Mouse (Mus musculus) layer of hippocampus, adult 11-12 months (tissue): ENCODE data around the gene Kdm4a.

ENCODE experiments used
- DNase-seq: peaks from one replicate; pipeline ENCODE4 v3.0.0; 2022; ENCODE audit warnings: low spot score

The Kdm4a gene

DNA sequence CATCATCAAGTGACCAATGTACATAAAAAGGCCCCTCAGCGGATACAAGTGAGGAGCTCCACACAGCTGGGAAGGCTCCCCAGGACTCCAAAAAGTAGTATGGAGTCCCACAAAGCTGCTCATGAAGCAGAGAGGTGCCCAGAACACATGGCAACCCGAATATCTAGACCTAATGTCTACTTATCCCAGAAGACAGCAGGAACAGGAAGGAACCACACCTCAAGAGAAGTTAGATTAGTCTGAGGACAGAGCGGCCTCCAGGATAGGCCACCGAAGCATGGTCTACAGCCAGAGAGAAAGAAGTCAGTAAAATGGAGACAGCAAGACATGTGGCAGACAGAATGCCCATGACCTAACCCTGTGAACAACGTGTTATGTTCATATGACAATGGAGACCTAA is 25.0 kb downstream of the Kdm4a start:
- no peak for DNase-seq

DNA sequence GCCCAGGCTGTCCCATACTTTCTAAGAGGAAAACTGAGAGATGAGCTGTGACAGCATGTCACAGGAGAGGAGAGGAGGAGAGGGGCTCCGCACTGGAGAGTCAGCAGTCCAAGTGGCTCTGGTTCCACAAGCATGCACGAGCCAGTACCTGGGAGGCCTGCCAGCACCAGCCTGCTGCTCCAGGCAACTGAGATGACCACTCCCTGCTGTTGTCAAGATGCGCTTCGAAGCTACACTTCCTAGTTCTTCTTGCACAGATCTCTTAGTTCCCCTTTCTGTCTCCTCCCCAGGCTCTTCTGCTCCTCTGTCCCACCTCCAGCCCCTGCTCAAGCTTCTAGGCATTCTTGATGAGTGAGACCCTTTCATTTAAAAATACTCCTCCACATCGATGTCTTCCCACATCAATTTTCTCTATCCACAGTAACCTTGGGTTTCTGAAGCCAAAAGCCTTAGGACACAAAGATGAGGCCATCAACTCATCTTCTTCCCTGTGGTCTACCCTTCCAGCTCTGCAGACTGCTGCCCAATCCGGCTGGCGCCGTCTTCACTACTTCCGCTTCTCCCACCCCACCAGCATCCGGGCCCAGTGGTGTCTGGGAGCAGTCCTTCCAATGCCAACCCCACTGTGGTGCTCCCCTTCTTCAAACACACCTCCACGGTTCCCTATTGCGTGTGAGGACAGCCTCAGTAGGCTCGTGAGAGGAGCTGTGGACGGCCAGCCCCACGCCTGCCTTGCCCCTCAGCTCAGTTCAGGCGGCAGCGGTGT is 27.6 kb downstream of the Kdm4a start:
- peak; percentile 72 for DNase-seq

DNA sequence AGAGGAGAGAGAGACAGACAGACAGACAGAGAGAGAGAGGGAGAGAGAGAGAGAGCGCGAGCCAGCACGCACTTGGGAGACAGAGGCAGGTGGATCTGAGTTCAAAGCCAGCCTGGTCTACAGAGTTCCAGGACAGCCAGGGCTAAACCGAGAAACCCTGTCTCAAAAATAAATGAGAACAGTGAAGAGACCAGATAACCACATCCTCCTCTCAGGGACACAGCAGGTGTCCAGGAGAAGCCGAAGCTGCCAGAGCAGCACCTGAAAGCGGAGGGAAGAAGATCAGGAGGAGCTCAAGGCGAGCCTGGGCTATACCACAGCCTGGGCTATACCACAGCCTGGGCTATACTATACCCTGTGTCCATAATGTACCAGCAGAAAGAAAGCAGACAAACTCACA is 29.0 kb downstream of the Kdm4a start:
- no peak for DNase-seq

DNA sequence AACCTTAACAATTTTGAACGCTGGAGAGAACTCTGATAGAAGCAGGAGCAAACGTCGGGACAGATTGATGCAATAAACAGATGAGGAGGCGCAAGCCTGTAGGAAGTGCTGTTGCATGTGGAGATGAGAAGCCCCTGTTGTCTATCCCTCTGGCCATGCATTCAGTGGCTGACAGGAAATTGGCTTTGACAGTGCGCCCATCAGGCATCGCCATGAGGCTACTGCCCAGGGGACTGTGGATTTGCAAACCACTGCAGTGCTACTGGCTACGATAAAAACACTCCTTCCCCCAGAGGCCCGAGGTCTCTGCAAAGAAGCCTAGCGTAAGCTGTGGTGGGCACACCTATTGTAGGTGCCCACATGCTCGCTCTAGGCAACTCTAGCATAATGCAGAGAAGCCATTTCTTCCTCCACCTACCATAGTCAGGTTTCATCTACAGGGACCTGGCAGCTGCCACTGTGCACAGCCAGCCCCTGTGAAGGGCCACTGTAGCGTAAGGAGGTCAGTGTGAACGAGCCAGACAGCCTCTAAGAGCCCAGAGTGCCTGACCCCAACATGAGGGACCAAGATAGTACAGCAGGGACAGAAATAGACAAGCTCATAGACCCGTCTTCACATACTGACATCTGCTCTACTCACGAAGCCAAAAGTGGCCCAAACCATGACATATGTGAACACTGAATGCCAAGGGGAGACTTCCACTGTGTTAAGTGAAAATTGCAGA is 29.7 kb downstream of the Kdm4a start:
- no peak for DNase-seq

DNA sequence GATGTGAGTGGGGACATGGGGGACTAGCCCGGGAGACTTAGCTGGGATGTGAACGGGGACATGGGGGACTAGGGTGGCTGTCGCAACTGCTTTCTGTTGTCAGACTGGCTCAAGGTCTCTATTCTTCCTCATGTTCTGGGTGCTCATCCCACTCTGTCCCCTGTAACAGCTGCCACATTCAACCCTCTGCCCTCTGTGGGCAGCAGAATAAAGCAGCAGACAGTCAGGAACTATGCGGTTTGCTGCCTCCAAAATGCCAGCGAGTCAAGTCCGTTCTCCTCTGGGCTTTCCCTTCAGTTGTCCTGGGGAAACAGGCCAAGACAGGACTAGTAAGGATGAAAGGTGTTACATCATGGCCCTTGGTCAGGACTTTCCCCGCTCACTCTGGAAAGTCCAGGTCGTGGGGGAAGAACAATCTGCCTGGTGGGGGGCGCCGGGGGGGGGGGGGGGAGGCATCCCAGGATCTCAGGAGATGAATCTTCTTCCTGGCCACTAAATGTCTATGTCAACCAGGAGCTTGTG is 30.7 kb downstream of the Kdm4a start:
- no peak for DNase-seq

DNA sequence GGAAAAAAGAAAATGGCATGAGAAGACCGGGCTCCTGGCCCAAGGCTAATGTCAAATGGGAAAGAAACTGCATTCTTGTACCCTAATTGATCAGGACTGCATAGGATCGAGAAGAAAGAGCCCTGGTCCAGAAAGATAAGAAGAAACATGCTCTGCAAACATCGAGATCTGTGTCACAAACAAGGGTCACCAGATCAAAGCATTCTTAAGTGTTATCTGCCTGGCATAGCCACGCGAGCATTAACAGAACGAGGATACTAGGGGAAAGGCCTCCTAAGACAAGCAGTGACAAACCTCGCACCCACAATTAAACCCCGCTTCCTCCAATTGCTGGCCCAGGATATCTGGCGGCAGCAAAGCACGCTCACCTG is 31.5 kb downstream of the Kdm4a start:
- no peak for DNase-seq

DNA sequence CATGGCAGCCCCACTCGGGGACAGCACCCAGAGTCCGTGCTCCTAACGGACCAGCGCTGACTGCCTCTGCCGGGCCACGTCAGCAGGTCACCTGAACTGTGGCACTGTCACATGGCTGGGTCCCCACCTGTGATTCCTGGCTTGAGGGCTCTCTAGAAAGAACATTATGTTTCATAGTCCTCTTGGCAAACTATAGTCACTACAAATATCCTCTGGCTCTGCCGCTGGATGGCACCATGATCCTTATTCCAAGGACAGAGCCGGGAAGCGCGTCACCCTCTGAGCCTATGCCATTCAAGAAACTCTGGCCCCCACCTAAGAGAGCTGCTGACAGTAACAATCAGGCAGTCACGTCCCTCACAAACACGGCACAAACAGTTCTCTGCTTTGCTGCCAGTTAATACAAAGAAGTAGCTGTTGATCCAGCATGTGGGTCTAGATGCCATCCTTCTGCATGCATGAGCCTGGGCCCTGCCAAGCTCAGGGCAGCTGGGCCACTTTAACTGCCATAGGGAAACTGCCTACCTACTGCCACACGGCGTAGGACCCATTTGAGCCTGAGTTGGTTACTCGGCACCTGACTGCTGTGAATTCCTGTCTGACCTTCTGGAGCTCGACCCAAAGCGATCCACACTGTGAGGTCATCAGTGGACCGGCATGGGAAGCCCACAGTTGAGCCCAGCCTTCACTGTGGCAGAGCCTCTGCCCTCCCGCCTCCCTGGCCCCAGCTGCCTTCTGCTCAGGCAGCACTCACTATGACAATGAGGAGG is 32.1 kb downstream of the Kdm4a start:
- peak; percentile 84 for DNase-seq

DNA sequence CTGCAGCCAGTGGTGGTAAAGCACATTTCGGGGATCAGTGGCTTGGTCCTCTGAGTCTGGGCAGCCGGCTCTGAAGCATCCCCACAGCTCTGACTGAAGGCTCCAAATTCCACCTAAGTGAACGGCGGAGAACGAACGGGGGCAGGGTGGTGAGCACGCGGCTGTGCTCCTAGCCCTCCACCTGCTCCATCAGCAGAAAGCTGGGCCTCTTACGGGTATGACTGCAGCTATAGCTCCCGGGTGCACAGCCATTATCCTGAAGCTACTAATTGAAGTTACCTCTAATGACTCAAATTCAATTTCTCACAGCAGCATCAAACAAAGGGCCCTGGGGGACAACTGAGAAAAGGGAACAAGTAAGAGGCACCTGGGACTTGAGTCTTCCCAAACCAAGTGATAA is 32.8 kb downstream of the Kdm4a start:
- DNase-seq = no peak

DNA sequence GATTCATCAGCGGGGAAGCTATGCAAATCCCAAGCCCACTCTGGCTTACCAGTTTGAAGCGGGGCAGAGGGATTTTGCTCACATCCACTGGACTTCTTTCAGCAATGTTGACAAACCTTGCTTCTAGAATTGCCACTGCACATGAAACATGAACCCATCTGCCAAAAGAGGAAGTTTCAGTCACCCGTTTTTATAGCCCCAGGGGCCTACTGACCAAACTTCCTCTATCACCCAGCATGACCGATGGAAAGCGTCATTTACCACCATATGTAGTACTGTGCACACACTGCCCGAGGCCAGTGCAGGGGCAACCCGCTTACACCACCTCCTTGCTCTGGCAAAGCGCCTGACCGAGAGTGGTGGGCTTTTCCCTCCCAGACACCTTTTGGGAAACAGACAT is 35.5 kb downstream of the Kdm4a start:
- DNase-seq = no peak

DNA sequence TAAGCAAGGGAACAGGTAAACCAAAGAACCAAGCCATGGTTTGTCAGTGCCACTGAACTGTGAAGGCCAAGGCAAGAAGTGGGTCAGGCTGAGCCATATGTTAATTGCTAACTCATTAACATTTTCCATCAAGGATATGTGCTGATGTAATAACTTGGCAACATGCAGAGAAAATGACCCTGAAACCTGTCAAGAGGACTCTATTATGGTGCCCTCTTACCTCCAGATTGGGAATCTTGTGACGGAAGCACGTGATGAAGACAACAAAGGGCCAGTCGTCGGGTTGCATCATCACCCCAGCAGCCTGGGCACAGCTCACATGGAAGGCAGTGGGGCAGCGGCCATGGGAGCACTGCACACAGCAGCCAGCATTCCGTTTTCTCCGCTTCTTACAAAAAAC is 36.2 kb downstream of the Kdm4a start:
- no peak for DNase-seq

DNA sequence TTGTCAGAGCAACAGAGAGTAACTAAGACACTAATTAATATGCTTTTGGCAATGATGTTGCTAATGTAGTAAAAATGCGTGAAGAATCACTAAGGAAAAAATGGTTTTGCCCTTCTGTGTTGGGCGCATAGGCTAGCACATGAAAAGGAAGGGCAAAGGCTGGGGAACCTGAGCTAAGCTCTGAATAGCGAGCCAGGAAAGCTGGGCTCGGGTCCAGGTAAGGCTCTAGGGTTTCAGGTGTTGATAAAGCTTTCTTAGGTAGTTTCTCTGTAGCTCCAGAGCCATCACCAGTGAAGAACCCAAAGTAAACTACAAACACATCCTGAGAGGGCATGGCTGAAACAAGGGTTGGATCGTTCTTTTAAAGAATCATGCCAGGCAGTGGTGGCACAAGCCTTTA is 38.3 kb downstream of the Kdm4a start:
- DNase-seq = no peak

DNA sequence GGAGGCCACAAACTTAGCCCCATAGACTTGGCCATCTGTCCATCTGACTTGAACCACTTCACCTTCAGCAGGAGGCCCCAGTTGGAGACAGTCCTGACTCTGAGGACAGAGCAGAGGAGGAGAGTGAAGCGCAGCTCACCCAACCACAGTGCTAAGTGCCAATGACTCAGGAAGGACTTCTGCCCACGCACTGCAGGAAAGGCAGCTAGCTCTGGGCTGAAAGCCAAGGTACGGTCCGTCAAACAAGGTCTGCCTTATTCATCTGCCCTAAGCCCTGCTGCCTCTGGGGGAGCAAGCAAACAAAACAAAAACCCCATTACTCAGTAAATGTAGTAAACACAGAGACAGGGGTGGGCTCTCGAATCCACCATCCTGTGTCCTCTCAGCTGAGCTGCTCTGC is 41.0 kb downstream of the Kdm4a start:
- peak; percentile 83 for DNase-seq

DNA sequence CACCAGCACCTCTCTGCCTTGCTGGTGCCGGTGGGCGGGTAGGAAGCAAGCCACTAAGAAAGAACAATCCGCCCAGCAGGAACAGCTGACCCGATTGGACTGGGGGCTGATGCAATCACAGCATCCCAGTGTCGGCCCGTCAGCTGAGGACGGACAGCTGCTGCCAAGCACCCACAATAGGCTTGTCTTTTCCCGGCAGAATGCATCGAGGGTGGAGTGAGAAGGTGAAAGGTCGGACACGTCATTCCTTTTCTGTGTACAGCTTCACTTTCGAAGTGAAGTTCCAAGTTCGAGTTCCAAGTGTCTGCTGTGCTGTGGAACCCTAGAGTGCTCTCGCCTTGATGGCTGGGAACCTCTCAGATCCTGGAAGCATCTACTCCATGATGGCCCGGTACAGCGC is 42.0 kb downstream of the Kdm4a start:
- DNase-seq = peak; percentile 68

DNA sequence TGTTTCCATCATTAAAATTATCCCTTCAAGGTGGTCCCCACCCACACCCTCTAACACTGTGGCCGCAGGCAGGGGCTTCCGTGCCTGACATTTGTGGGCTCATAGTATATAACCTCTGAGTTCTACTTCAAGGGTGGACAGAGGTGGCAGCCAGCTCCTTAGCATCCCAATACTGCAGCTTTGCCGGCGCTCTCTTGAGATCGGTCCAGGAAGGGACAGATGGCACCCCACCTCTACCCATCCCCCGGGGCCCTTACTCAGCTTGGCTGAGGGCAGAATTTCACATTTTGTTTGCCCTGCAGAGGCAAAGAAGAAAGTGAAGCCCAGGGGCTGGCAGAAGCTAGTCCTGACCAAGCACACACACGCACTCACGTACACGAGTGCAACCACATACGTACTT is 42.5 kb downstream of the Kdm4a start:
- DNase-seq = no peak

DNA sequence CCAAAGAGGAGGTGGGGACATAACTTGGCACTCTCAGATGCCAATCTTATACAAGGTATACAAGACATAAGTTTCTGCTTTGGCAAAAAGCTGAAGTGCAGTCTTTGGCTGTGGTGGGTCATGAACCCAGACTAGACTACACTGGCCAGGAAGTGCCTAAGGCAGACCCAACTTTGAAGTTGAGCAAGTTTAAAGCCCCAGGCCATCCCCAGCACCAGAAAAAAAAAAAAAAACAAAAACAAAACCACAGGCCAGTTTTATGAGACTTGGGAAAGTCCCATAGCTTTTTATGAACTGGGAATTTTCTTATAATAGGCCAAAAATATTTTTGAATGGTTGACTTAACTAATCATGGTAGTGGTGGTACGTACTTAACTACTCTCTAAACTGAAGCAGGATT is 44.4 kb downstream of the Kdm4a start:
- DNase-seq = no peak

DNA sequence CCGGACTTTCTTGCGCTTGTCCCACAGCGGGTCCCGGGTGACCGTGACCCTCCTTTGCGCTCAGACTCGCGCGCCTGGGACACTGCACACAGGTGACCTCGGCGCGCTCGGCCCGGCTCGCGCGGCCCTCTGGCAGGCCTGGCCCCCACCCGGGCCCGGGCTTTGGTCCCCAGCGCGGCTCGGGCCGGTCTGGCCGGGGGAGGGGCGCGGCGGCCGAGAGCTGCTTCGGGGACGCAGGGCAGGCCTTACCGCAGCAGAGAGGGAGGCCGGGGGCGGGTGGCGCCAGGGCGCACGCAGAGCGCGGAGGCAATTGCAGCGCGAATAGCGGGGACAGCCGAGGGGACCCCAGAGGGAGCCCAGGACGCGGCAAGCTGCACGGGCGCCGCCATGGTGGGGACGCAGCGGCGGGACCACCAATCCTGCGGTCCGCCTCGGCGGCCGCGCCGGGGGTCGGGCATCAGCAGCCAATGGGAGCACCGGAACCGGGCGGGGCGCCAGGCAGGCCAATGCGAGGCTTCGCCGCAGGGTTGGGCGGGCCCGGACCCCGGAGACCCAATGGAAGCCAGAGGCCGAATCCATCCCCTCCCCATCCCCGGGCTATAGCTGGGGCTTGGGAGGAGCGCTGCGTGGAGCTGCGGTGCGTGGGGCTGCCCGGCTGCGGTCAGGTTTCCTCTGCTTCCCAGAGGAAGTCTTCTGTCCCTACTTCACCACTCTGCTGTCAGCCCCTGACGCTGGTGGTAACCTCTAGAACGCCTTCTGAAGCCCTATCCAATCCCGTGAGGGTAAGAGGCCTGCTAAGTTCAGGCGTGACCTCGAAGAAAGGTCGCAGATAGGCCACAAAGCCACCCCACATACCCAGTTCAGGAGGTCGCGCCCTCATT is 45.1 kb downstream of the Kdm4a start, which contains the start of gene St3gal3:
TSS of gene St3gal3 (minus strand) at position 430 of the 881 bp plus-strand sequence.
- DNase-seq = peak; percentile 98

DNA sequence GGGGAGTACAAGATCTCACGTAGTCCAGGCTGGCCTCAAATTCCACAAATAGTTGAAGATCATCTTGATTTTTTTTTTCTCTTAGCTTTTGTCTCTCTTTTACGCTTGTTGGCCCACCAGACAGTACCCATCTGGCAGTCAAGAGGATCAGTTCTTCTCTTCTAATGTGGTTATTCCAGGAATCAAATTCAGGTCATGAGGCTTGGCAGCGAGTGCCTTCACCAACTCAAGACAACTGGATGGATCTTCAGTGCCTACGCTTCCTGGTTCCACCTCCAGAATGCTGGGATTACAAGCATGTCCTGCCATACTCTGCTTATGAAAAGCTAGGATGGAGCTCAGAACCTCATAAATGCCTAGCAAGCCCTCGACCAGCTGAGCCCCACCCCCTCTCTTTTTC is 48.5 kb downstream of the Kdm4a start:
- DNase-seq = no peak

DNA sequence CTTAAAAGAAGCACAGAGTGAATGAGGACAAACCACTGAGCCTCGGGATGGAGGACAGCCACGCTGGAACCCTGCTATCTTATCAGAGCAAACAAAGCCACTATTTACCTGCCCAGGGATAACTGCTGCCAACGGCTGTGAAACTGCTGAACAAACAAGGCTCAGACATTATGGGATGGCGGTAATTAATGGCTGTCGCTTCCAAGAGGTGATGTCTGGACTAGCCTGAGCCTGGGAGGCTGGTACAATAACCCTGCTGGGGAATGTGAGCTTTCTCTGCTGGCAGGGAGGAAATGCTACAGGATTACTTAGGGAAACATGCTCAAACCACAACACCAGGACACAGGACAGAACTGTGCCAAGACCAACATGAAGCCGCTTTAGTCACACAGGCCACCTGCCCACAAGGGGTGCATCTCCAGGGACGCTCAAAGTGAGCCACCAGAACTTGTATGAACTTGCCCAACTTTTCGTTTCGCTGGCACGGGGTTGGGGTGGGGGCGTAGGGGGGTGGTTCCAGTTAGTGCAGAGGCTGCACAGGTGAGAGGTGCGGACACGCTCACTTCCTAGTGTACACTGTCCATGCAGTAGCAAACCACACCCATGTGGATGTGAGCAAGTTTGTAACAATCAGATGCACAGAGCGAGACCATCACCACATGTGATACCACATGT is 56.7 kb downstream of the Kdm4a start:
- DNase-seq = no peak

DNA sequence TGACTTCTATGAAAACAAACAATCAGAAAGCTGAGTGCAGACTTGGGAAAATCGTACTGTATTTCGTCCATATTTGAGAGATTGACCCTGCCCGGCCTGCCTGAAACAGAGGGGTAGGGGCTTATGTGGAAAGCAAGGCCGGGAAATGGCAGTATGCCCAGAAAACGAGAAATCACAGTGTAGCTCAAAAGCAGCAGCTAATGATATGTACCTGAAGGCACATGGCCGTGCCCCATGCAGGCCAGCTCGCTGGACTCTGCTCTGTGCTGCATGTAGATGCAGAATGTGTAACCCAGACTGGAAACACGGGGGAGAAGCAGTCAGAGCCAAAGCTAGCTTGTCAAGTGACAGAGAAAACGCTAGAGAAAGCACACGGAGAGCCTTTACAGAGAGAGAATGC is 57.8 kb downstream of the Kdm4a start:
- DNase-seq = no peak

DNA sequence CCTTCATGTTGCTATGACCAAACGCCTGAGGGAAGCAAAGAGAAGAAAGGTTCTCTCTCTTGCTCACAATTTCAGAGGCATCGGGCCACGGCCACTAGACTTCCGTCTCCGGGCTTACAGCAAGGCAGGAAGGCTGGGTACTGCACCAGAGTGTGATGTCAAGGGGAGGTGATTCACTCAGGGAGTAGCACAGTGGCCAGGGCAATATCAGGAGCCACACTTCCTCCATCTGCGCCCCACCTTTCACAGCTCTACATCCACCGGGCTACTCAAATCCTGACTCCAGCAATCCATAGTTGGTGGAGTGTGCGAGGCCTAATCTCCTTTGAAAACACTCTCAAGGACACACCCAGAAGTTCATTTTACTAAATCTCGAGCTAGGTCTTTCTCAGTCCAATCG is 62.3 kb downstream of the Kdm4a start:
- no peak for DNase-seq

DNA sequence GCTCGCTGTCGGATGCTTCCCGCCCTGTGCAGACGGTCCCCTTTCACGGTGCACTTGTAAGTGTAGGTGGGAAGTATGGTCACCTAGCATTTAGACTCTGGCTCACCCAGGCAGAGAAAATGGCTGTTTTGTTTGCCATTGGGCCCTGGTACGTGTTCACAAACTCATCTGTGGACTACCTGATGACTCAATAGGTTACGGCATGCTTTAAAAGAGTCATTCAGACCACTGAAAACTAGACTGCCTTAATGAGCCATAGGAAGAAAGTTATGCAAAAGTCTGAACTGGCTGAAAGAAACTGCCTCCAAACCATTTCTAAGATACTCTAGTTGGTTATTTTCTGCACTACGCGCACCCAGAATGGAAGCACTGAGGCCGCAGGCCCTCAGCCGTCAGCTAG is 63.7 kb downstream of the Kdm4a start:
- DNase-seq = no peak
